Mouse (Mus musculus): ENCODE data around the gene Fras1.

Gene Fras1

DNA sequence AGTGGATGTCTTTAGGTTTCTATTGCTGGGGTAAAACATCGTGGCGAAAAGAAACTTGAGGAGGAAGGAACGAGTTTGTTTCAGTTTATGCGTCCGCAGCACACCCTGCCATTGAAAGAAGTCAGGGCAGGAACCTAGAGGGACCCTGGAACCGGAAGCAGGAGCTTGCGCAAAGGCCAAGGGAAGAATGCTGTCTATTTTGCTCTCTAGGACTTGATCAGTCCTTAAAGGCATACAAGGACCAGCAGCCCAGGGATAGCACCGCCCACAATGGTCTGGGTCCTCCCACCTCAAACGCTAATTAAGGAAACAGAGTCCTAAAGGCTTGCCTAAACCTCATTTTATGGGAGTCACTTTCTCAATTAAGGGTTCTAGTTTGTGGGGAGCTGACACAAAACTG lies 418.7 kb downstream of the Fras1 start:
- DNase-seq (ENCODE audit: low spot score in 2 of 2), result peak in 1 of 2 experiments; percentile 28

DNA sequence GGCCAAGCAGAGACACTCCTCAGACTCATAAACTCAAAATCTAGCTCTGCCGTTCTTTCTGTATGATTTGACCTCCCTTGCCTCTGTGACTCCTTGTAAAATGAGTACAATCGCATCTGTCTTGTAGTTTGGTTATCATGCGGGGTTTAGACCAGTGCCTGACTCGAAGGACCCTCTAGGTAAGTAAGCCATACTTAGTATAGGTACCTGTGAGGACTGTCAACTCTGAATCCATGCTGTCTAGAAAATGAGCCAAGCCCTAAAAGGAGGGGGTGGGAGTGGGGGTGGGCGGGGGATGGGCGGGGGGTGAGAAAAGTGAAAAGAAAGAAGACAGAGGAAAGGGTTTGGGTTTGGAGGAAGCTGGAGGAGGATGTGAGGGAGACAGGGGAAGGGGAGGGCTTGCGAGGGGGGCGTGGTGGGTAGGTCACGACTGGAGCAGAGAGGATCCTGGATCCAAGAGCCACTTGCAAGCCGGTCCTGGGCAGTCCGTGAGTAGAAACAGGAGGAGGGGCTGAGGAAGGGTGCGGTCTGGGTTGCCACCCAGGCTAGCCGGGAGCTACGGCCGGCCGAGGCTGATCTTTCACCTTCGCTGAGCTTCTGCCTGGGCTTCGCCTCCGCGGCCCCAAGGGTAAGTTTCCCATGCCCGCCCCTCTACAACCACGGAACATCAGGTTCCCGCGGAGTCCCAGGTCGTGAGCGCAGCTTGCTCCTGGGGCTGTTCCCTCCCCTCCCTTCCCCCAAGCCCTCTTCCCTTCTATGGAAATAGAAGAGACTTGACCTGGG lies 419.4 kb downstream of the Fras1 start, which contains the start of gene Anxa3:
Gene Anxa3, plus strand, starts transcription at position 404 of the 783 bp plus-strand sequence.
- DNase-seq (ENCODE audit: low spot score in 2 of 2), result peak; percentile 39 to 61

DNA sequence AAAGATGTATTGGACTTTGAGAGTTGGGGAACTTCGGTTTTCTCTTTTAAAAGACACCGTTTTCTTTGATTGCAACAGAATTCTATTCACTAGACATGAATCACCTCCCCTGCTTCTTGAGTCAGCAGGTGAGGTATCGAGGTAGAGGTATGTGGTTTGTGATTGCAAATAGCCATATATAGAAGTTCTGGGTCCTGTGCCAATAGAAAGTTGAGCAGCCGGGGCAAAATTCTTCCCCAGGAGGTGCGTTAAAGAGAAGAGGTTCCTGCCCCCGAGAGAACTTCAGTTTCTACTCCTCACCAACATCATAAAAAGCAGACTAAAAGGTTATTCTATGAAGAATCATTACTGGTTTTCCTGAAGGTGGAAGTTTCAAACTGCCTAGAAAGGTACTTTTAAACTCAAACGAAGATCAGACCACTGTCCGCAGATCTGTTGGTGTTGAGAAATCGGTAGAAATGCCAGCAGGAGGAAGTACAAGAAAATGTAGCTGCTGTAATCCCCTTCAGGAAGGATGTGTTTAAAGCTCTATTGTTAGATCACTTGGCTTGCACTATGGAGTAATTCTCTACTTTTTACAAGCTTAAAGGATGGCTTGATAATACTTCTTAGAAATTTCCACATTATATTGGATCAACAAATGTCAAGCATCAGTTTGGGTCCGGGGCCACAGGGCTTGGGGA lies 420.3 kb downstream of the Fras1 start:
- DNase-seq (ENCODE audit: low spot score in 2 of 2), result no peak

DNA sequence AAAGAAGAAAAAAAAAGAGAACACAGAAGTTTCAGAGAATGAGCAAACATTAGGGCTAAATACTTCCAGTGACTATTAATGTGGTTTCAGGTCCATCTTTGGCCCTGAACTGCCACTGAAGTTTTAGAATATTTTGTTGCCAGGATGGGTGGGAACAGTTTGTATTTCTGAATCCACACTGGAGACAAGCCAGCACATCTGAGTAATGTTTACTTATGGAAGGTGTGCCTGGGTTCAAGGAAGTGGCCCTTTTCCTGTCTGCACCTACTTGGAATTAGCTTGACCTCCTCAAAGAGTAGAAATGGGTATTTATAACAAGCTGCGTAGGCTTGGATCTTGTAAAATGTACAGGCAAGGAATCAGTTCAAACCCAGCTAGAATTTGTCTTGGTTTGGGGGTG lies 422.0 kb downstream of the Fras1 start:
- no peak for DNase-seq (ENCODE audit: low spot score in 2 of 2)

DNA sequence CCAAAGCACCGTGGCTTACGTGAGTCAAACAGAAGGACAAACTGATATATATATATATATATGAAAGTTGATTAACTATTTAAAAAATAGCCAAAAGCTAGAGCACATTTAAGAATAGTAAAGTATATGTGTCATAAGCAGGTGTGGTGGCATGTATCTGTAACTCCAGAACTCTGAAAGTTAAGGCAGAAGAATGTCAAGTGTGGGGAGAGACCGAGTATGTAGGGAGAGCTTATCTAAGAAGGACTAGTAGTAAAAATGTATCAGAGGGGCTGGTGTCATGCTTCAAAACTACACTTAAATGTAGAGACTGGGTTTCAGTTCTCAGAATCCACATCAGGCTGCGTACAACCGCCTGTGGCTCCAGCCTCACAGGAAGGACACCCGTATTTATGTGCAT lies 423.7 kb downstream of the Fras1 start:
- no peak for DNase-seq (ENCODE audit: low spot score in 2 of 2)

DNA sequence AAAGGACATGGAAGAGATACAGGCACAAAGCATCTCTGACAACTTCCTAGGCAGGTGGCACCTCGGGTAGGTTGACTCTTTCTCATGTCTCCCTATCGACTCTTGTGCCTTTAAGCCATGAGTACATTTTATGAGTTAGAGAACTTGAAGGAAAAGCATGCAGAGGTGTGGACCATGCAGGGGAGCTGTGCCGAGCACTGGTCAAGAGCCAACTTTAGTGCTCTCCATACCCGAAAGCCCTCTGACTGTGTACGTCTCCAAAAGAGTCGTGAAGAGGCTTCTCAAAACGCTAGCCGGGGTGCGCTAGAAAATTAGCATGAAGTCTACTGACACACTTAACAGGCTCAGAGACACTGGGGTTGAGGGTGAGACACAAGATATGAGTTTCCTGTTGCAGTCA lies 425.4 kb downstream of the Fras1 start:
- no peak for DNase-seq (ENCODE audit: low spot score in 2 of 2)

DNA sequence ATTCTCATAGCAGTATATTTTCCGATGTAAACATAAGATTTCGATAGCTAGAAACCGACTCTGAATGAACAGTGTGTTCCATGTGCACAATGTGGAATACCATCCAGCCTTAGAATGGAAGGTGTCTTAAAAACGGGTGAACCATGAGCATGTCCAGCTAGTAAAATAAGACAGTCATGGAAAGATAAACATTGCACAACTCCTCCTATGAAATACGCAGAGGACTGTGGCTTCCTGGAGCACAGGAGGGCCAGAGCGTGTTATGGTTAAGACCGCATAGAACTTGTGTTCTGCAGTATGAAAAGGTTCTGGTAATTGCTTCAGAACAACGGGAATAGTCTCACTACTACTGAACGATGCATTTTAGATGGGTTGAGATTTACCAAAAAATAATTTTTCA lies 426.2 kb downstream of the Fras1 start:
- DNase-seq (ENCODE audit: low spot score in 2 of 2), result no peak

DNA sequence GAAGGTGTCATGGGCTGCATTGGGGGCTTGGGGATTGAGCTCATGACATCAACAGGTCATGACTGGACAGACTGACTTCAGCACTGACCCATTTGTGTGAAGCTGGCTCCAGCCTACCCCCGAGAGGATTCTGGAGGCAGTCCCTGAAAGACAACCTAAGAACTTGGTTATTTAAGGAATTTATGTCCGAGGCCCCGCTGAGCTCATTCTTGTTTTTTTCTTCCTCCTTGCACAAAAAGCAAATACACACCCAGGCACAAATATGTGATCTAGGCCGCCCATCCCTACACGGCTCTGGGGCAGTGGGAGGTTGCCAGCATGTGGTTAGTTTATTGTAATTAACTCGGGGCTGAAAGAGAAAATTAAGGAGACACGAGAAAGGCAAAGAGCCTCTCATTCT lies 428.4 kb downstream of the Fras1 start:
- peak in 1 of 2 experiments; percentile 32 for DNase-seq (ENCODE audit: low spot score in 2 of 2)

DNA sequence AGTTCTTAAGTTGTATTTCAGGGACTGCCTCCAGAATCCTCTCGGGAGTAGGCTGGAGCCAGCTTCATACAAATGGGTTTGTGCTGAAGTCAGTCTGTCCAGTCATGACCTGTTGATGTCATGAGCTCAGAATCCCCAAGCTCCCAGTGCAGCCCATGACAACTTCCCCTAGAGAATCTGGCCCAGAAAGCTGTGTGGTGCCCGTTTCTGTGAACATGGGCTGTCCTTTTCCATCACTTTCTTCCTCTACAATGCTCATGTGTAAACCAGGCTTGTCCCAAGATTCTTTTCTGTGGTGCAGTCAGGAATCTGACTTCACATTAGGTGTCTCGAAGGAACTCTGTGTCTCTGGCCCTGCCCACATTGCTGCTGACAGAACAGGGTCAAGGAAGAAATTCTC lies 429.3 kb downstream of the Fras1 start:
- peak in 1 of 2 experiments; percentile 40 for DNase-seq (ENCODE audit: low spot score in 2 of 2)

DNA sequence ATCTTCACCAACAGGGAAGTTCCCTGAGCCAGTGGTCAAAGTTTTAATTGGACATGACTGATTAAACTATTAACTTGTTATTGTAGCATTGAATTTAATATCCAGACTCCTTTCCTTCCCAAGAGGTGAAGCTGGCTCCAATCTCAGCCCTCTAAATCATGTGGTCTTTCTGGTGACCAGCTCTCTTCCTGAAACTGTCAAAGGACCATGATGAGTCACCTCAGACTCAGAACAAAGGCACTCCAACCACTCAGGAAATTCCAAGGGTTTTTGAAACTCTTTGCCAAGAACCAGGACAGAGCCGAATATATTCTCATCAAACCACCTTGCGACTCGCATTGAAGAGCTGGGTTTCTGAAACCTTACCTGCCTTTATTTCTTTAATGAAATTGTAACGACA lies 430.5 kb downstream of the Fras1 start:
- DNase-seq (ENCODE audit: low spot score in 2 of 2), result no peak

DNA sequence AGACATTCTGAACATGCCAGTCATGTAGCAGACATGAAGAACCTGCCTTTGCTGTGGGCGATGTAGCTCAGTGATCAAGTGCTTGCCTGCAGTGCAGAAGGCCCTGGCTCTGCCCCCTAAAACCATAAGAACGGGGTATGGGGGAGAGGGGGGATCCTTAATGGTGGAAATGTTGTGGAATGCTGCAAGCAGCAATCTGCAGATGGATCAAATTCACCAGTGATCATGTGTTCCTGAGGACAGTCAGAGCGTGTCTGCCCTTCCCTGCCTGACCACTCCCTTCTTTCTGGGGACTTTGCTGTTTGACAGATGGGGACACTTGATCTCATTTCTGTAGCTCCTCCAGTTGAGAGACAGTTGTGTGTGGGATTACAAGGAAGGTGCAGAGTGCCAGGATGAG lies 431.1 kb downstream of the Fras1 start:
- no peak for DNase-seq (ENCODE audit: low spot score in 2 of 2)

DNA sequence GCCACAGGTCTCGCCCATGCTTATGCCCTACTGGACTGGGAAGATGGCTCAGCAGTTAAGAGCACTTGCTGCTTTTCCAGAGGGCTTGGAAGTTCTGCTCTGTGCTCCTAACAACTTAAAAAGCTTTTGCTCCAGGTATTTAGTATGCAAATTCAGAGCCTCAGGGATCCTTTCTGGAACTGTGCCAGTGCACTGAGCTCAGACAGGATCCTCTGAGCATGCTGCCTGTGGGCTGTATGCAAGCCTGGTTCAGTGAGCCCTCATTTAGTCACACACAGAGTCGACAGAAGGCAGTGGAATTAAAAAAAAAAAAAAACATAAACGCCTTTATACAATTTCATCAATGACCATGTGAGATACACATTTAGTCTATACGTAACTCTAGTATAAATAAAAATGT lies 436.9 kb downstream of the Fras1 start:
- no peak for DNase-seq (ENCODE audit: low spot score in 2 of 2)

DNA sequence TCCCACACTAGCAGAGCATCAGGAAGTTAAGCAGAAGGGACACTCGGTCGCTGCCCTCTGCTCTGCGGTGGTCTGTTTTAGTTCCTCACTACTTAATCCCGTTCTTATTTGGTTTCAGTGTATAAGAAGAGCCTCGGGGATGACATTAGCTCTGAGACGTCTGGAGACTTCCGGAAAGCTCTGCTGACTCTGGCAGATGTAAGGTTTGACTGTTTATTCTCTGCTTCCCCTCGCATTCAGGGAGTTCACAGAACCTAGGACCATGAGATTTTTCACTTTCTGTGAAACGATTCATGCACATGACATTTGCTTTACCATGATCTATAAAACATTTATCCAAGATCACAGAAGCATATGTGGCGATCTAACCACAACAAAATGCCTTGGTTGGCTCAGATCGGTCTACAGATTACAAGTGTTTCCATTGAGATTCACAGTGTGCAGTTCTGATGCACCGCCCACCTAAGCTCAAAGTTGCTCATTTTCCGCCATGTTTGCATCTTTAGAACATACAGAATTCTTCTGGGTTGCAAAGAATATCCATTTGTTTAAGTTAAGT lies 451.1 kb downstream of the Fras1 start:
- DNase-seq (ENCODE audit: low spot score in 2 of 2), result no peak

DNA sequence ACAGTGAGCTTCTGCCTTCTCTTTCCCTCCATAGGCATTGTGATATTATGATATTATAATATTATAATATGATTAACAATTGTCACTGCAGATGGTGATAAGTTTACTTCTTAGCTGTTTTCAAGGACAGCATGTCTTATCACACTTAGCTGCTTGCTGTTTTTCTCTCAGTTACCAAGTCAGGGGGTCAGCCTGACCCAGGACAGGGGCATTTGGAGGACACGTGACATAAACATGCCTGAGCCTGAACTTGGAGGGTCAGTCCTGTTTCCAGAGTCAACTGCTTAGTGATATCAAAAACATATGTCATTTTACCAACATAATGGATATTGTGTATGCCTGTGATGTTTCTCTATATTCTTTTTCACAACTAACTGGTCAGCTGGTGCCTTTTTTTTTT lies 453.4 kb downstream of the Fras1 start:
- no peak for DNase-seq (ENCODE audit: low spot score in 2 of 2)

Measured in urinary bladder, postnatal 36 days (tissue).